Mouse (Mus musculus) liver, embryonic 11.5 days (tissue): ENCODE data around the gene Gm49320. TPM values are rescaled to one million over a fixed set of nuclear protein-coding genes. Genes with fewer than 3 reads are reported as not detected.

Experiments
- ATAC-seq: fragments of 200-750 bp; cut with Nextera tagmentation; replicated peaks from 2 replicates; pipeline ENCODE4 v1.8.0; 2017; ENCODE audit warnings: moderate number of reproducible peaks, mild to moderate bottlenecking, moderate TSS enrichment, moderate library complexity; ENCODE audit not compliant: low FRiP score
- DNase-seq: peaks from one replicate; pipeline ENCODE4 v3.0.0-alpha.2; 2017; ENCODE audit warnings: low spot score
- H3K27ac ChIP-seq: fragments of 300-500 bp; sonication (generic); 2 replicates; pipeline ENCODE4 v1.5.1; 2014; ENCODE audit warnings: mild to moderate bottlenecking, low read depth, low read length, control low read depth
- H3K27me3 ChIP-seq: fragments of 300-500 bp; sonication (generic); replicated peaks from 2 replicates; pipeline ENCODE4 v1.6.1; 2014; ENCODE audit warnings: low read length, mixed read lengths; ENCODE audit not compliant: control insufficient read depth, insufficient read depth
- H3K36me3 ChIP-seq: fragments of 300-500 bp; sonication (generic); 2 replicates; pipeline ENCODE4 v1.6.1; 2014; ENCODE audit warnings: mild to moderate bottlenecking, low read length, moderate library complexity, mixed read lengths; ENCODE audit not compliant: control insufficient read depth, insufficient read depth
- H3K4me1 ChIP-seq: fragments of 300-500 bp; sonication (generic); replicated peaks from 2 replicates; pipeline ENCODE4 v1.6.1; 2014; ENCODE audit warnings: low read length, mixed read lengths; ENCODE audit not compliant: control insufficient read depth, insufficient read depth
- H3K4me2 ChIP-seq: fragments of 300-500 bp; sonication (generic); 2 replicates; pipeline ENCODE4 v1.6.1; 2014; ENCODE audit warnings: mild to moderate bottlenecking, control low read depth, moderate library complexity
- H3K4me3 ChIP-seq: fragments of 300-500 bp; sonication (generic); 2 replicates; pipeline ENCODE4 v1.5.1; 2014; ENCODE audit warnings: low read depth, low read length, control low read depth
- H3K9ac ChIP-seq: fragments of 300-500 bp; sonication (generic); 2 replicates; pipeline ENCODE4 v1.6.1; 2014; ENCODE audit warnings: low read depth, low read length, control low read depth
- H3K9me3 ChIP-seq: fragments of 300-500 bp; sonication (generic); 2 replicates; pipeline ENCODE4 v1.6.1; 2016; ENCODE audit warnings: low read length, inconsistent platforms, mixed read lengths; ENCODE audit not compliant: control insufficient read depth
- WGBS: fragments of 180-500 bp; shearing (Covaris S2); extraction: QIAGEN DNeasy Blood & Tissue Kit; methylation state at CpG from one replicate; pipeline ENCODE4 v1.1.7; 2014; 5-methylcytosine and 5-hydroxymethylcytosine counted together
- polyA plus RNA-seq: library from polyadenylated mRNA; unstranded; fragments of >200 nt; fragmentation: Nextera tagmentation; extraction: Ambion mirVana; gene quantifications from 2 replicates; pipeline ENCODE4 v1.2.1, GENCODE M21; 2014

Gm49320 gene
- polyA plus RNA-seq, 1 experiment from 2014 or later: 0.74 TPM

- DNase-seq: no peak
- no peak for ATAC-seq
- no peak overlapping the region for H3K27ac ChIP-seq
- H3K4me2 ChIP-seq: no peak overlapping the region
- no peaks in the 10 kb centered on the region for H3K9me3 ChIP-seq
- H3K27me3 ChIP-seq: no peaks in the 10 kb centered on the region
- H3K36me3 ChIP-seq: peaks cover 43% of the 10 kb centered on the region
- H3K9ac ChIP-seq: no peak overlapping the region
- H3K4me3 ChIP-seq: no peak overlapping the region
- 91% methylated on average over 5 of the region's 5 CpGs for WGBS
- no peaks in the 10 kb centered on the region for H3K4me1 ChIP-seq
Measured at GRCm38 (mm10) chr8:4292738-4293137, 54.1 kb downstream of the Gm49320 start.

GRCm38 (mm10) chr8:4297822-4298221 lies 59.2 kb downstream of the Gm49320 start:
- Histone ChIP-seq H3K9me3 (no peaks in the 10 kb centered on the region), H3K4me1 (no peaks in the 10 kb centered on the region), H3K4me3 (no peak overlapping the region), H3K27ac (no peak overlapping the region), H3K4me2 (no peak overlapping the region), H3K36me3 (peaks cover 52% of the 10 kb centered on the region), H3K9ac (no peak overlapping the region), H3K27me3 (no peaks in the 10 kb centered on the region)
- WGBS: 76% methylated on average over 4 of the region's 4 CpGs
- no peak for ATAC-seq
- no peak for DNase-seq

Other genes starting within 250 kb of the Gm49320 start
- not detected in 2 replicates for gene Cd209f, start 133.0 kb upstream of the Gm49320 start, polyA plus RNA-seq
- gene Cd209g, start 104.8 kb upstream of the Gm49320 start, polyA plus RNA-seq: not detected in 2 replicates
- 10.8 and 12.5 TPM in 2 replicates for gene Evi5l, start 72.3 kb upstream of the Gm49320 start, polyA plus RNA-seq
- gene Prr36, start 21.4 kb upstream of the Gm49320 start, polyA plus RNA-seq: 1.0 and 1.4 TPM in 2 replicates
- gene Lrrc8e, start 12.0 kb upstream of the Gm49320 start, polyA plus RNA-seq: 0.21 TPM in 2 replicates
- 11.8 and 13.9 TPM in 2 replicates for gene Map2k7, start 125 bp upstream of the Gm49320 start, polyA plus RNA-seq
- 1.5 and 1.7 TPM in 2 replicates for gene Tgfbr3l, start 9.3 kb downstream of the Gm49320 start, polyA plus RNA-seq
- 39.3 and 41.8 TPM in 2 replicates for gene Snapc2, start 14.2 kb downstream of the Gm49320 start, polyA plus RNA-seq
- 21.4 and 23.2 TPM in 2 replicates for gene Ctxn1, start 20.4 kb downstream of the Gm49320 start, polyA plus RNA-seq
- gene Timm44, start 37.0 kb downstream of the Gm49320 start, polyA plus RNA-seq: 99.2 and 105 TPM in 2 replicates
- gene Ccl25, start 86.3 kb downstream of the Gm49320 start, polyA plus RNA-seq: 15.2 and 19.3 TPM in 2 replicates
- 266 and 299 TPM in 2 replicates for gene Elavl1, start 86.5 kb downstream of the Gm49320 start, polyA plus RNA-seq